Mouse (Mus musculus) MEL-GATA-1-ER (cell line): Measurements from ENCODE around the gene Prl8a1.

ENCODE experiments used
- DNase-seq: peaks from one replicate; pipeline ENCODE4 v3.0.0-alpha.2; 2012; ENCODE audit warnings: low read depth; ENCODE audit errors: extremely low read depth

The Prl8a1 gene

DNA sequence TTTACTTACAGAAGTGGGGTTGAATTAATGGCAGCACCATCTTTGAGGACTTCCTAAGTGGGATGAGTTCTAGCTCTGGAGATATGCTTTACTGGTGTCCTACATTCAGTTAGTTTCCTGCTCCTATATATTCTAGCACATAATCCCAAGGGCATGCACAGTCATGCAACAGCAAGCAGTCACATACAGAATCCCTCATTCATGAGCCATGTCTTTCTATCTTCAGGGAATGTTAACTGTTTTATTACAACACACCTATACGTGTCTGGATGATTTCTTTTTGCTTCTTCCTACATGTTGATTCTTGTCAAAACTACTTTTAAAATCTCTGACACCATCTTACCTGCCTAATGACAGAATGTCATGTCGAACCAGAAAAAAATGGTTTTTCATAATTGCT is at the start of gene Prl8a1:
Gene Prl8a1, minus strand, starts transcription at position 101 of the 400 bp plus-strand sequence.
- DNase-seq: no peak

DNA sequence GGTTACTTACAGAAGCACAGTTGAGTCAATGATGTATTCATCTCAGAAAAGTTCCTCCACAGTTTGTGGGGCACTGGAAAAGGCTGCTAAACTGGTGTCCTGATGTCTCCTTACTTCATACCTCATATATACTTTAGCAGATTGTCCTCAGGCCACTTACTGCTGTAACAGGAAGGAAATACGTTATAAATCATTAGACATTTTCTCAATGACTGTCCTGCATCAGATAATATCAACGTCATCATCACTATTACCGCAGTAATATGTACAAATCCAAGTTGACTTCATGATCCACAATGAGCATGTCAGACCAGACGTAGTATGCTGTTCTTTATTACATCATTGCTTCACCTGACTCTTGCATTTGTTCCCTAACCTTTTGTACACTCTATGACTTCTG is 28.5 kb upstream of the Prl8a1 start, which contains the start of gene Prl7b1:
Gene Prl7b1, minus strand, starts transcription at position 101 of the 400 bp plus-strand sequence.
- no peak for DNase-seq

- no peak for DNase-seq
These were observed 17.5 kb downstream of the Prl8a1 start, which contains the start of gene Prl8a9 for GRCm38 (mm10) chr13:27564506-27564905. TSS of gene Prl8a9 (minus strand) at chr13:27564606.

- no peak for DNase-seq
These were observed 28.6 kb downstream of the Prl8a1 start for GRCm38 (mm10) chr13:27553336-27553735.
